Mouse (Mus musculus): ENCODE data around the gene Lcn12.

Gene Lcn12

DNA sequence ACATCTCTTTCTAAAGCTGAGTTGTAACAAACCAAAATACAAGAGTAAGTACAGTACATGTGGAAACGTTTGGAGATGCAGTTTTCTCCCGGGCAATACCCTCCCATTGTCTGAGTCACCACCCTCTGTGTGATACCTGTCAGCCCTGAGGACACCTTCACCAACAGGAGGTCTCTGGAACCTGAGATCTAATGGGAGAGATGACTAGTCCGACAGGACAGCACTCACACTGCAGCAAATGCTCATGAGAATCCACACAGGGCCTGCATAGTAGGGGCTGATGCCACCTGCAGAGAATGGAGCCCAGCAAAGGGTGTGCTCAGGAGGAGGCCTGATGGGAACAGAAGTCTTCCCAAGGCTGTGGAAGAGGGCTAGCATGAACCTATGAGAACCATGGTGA lies 32.3 kb downstream of the Lcn12 start:
- no peak for DNase-seq (ENCODE audit: low read depth, low spot score)

DNA sequence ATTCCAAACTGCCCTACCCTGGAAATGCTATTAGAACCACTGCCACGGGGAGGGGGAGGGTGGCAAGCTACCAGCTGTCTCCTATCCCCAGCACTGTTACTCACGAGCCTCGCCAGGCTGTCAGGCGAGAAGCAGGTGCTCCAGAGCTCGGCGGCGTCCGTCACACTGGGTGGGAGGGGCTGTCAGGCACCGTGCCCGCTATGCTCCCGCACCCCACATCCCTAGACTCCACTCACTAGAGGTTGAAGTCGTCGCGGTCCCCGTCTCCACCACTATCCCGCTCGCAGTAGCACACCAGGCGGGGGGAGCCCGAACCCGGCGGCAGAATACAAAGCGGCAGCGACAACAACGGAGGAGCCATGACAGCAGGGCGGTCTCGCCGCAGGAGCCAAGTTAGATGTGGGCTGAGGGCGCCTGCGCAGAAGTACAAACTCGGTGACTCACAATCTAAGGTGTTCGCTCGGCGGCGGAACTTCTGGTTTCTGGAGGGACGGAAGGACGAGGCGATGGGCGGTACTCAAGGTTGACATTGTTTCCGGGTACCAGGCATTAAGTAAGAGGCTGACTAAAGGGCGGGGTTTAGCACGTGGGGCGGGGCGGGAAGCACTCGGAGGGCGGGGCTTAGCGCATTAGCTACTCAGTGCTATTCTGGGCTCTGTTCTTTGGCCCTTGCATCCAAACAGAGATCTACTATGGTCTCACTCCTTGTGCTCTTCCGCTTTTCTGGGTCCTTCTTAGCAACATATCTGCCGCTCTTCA lies 33.0 kb downstream of the Lcn12 start, which contains the start of gene Paxx:
Paxx (minus strand) TSS at position 544 of the 759 bp plus-strand sequence.
- peak; percentile 99 for DNase-seq (ENCODE audit: low read depth, low spot score)

DNA sequence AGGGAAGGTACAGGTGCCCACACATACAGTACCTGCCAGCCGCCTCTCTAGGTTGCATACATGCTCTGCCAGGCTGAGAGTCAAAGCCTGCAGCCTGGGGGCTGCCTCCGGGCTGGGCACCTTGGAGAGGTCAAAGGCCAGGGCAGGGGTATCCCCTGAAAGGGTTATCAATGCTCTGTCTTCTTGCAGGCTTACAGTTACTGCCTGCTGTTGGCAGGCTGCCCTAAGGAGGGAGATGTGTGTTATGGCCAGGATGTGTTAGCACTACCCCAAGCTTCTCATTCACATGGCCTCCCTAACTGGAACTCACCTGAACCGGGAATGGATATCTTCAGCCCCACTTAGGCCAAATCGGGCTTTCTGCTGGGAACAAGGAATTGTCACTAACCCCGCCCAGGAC lies 33.6 kb downstream of the Lcn12 start:
- DNase-seq (ENCODE audit: low read depth, low spot score), result no peak

DNA sequence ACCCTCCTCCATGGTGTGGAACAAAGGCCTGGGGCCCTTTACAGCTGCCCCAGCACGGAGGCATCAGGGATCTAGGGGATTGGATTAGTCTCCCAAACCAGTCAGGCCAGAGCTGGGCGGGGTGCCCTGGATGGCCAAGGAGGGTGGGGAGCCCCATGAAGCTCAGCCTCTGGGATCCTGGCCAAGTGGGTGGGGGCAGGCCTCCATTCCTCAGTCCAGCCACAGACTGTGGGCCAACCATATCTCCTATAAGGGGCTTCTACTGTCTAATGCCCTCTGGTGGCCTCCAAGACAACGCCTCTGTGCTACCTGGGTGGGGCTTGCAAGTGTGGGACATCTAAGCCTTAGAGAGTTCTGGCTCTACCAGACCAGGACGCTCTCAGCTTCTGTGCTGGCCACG lies 34.8 kb downstream of the Lcn12 start:
- DNase-seq (ENCODE audit: low read depth, low spot score), result no peak

DNA sequence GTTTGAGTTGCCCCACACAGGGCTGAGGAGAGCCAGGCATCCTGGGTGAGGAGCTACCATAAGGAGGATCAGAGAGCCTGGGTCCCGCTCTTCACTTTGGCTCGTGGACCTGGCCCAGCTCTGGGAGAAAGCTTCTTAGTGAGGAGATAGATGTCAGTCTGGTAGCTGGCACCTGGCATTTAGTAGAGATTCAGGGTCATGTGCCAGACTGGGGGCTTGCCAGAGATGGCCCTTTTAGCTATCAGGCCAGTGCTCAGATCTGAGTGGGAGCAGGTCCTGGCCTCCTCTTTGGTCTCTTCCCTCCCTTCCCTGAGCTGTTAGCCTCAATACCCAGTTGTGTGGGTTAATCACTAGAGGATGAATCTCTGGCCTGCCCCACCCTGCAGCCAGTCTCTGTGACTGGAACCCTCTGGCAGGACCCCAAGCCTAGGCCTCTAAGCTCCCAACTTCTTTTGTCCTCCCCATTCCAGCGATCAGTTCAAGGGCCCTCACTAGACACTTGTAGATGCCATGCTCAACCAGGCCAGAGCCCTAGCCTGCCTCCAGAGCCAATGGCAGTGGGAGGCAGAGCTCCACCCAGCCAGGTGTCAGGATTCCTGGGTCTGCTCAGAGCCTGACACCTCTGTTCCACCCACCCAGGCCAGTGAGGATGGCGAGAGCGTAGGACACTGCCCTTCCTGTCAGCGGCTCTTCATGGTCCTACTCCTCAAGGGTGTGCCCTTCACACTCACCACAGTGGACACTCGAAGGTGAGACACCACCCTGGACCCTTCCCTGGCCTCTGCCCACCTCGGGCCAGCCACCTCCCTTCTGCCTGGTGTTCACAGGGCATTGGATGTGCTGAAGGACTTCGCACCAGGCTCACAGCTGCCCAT lies 36.5 kb downstream of the Lcn12 start:
- DNase-seq (ENCODE audit: low read depth, low spot score), result no peak

DNA sequence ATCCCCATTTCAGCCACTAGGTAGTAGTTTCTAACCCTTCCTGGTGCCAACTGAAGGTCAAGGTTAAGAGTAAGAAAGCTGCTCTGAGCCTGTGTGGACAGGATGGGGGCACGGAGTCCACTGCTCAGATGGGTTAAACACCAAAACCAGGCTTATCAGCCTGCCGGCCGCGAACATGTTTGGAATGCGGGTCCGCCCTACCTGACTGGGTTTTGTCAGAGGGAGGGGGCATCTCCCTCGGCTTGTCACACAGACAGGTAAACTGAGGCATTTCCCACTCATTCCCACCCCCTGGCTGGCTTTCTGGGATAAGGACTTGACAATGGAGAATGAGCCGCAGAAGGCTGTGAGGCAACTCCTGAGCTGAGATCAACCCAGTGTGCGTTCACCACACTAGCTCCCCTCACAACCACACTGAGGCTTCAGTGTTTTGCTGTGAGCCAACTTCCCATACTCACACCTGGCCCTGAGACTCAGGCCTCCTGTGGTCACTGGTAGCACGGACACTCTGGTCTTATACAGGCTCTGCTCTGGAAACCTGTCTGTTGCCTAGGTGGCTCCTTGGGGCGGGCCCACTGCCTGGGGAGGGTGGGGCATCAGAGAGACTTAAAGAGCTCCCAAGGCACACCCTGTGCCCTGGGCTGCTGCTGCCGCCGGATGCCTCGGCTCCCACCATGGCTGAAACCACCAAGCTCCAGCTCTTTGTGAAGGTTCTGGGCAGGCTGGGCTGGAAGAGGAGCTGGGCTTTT lies 37.3 kb downstream of the Lcn12 start, which contains the start of gene Clic3:
Clic3 (plus strand) TSS at position 634 of the 749 bp plus-strand sequence.
- no peak for DNase-seq (ENCODE audit: low read depth, low spot score)

DNA sequence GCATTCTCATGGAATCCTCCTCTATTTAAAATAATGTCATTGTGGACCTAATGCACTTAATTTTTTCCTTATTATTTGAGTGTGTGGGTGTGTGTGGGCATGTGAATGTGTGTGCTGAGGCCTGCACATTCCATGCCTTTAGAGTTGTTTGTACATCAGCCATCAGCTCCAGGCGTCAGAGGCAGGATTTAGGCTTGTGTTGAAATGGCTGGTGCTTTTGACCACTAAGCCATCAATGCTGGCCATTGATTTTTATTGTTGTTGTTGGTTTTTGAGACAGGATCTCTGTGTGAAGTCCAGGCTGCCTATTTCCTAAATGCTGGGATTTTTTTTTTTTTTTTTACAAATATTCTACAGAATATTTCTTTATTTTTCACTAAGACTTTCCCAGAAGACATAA lies 40.8 kb downstream of the Lcn12 start:
- no peak for DNase-seq (ENCODE audit: low read depth, low spot score)

DNA sequence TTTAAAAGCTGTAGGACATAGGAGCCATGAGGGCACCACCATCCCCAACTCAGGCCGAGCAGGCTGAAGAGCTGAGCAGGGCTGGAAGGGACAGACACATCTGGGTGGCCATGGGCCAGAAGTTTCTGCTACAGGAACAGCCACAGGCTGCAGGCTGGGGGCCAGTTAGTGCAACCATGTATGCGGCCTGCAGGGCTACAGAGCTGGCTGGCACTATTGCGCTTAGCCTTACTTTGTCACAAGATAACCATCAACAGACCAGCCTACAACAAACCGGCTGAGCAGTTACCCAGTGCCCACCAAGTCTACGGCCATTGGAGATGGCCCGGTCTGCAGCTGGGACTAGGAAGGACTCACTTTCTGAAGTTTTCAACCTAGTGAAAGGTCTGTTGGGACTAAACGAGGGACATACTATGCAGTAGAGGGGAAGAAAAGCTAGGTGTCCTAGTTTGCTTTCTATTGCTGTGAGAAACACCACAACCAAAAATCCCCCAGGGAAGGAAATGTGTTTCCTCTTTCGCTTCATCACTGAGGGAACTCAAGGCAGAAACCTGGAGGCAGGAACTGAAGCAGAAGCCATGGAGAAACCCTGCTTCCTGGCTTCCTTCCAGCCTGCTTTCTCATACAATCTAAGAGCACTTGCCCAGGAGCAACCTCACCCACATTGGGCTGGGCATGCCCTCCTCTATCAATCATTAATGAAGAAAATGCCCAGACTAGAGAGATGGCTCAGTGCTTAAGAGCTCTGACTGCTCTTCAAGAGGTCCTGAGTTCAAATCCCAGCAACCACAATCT lies 42.7 kb downstream of the Lcn12 start:
- no peak for DNase-seq (ENCODE audit: low read depth, low spot score)

DNA sequence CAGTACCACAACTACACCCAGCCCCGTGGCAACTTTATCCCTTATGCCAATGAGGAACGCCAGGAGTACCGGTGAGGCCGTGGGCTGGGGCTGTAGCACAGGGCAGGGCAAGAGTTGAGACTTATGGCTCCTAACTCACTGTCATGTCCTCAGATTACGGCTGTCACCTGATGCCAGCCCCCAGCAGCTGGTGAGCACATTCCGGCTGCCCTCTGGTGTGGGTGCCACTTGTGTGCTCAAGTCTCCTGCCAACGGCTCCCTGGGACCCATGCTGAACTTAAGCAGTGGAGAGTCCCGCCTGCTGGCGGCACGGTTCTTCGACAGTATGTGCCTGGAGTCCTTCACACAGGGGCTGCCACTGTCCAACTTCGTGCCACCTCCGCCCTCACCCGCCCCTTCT lies 51.0 kb downstream of the Lcn12 start:
- DNase-seq (ENCODE audit: low read depth, low spot score), result no peak

DNA sequence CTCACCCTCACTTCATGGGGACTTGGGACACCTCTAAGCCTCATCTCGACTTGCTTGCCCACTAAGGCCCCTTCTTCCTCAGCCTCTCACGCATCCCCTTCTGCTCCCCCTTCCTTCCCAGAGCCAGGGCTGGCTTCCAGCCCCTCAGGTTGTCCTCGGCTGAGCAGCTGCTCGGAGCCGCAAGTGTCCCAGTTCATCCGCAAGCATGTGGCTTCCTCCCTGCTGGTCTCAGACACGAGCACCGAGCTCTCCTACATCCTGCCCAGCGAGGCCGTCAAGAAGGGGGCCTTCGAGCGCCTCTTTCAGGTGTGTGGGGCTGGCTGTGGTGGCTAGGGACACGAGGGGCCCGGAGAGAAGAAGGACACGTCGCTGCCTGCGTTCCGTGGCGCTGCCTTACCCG lies 52.6 kb downstream of the Lcn12 start:
- DNase-seq (ENCODE audit: low read depth, low spot score), result no peak
